Mouse (Mus musculus) right cerebral cortex, adult 18-20 months (tissue): ENCODE data around the gene Neb.

Experiments used
- DNase-seq: peaks from one replicate; pipeline ENCODE4 v3.0.0; 2022; ENCODE audit warnings: mixed read lengths

The Neb gene

DNA sequence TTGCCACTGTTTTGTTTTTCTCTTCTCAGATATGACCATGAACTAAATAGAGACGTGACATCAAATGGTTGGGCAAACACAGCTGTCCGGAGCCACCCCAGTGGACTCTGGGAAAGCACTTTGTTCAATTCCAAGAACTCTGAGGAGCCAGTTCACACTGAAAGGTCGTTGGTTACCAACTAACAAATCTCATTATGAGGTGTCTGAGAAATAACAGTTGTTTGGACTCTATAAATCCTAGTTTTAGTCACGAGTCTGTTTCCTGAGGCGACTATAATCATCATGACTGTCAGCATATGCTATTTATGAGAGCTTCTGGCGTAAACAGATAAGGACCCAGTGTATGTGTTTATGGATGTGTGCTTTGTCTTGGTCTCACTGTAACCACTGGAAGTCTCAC lies 5.8 kb downstream of the Neb start:
- DNase-seq = no peak

DNA sequence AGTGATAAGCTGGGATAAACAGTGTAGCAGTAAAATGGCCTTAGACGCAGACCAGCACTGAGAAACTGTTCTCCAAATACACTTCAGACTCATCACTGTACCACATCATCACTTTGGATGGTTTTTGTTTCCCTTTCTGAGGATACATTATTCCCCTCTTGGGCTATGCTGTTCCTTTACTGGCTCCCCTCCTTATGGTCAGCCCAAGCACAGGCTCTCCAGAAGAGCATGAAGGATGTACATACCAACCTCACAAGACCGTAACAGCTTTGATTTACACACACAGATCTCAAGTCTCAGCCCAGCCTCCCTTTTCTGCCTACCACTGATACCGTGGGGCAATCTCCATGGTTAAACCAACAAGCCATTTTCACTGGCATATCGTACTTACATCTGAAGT lies 6.2 kb downstream of the Neb start:
- DNase-seq = no peak

DNA sequence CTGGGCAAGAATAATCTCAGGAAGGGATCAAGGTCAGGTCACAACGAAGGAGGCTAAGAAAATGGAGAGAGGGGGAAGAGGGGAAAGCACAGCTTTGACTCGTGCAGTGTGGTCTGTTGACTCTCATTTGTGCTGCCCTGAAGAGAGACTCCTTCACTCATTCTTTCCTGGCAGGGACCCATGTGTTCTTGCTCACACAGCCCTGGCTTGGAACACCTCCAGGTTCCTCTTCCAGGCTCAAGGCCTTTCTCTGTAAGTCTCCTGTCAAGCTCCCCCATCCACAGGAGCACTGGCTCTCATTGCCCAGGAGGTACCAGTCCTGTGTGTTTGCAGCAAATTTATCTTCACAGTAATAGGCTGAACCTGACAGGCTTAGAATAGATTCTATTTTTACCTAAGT lies 7.2 kb downstream of the Neb start:
- no peak for DNase-seq

DNA sequence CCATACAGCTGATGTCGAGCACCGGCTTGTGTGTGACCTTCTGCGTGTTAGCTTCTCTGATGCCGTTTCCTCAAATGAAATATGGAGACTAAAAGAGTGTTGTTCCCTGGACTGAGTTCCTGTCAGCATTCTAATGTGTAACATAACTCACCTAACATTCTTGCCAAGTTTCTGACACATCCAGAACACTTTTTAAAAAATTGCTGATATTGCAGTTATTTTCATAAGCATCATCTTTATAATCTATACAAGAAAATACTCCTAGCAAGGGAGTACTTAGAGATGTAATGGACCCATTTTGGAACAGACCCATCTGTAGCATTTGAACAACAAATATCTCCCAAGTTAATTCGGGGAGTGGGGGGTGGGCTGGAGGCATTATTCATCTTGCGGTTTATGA lies 8.7 kb downstream of the Neb start:
- DNase-seq = no peak

DNA sequence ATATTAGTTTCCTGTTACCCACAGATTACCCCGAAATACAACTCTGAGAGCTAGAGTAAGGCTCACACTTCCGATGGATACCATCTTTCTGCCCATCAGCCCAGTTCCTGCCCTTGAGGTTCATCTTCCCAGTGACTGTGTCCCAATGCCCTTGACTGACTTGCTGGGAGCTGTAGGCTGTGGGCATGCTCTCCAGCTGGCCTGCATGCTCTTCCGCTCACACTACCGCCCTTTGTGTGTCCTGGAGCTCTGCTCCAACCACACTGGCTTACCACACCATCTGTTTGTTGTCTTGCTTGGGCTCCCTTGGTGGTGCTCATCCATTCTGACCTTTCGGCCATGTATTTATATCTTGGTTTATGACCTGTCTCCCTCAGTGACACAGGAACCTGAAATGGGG lies 10.6 kb downstream of the Neb start:
- no peak for DNase-seq

DNA sequence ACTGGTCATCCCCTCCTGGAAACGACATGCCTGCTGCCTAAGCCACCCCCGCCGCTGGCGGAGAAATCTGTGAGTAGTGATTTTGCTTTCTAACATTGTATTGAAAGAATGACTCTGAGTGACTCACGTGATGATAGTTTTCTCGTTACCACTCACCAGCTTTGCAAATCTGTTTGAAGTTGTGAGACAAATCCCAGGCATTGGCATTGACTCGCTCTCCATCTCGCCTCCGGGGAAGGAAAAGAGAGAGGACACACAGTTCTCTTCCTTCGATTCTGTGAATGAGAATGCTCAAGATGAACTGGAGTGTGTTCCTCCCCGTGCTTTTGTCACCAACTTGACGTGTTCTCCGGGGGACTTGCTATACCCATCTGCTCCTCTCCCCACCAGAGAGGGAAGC lies 11.0 kb downstream of the Neb start:
- DNase-seq = peak; percentile 6

DNA sequence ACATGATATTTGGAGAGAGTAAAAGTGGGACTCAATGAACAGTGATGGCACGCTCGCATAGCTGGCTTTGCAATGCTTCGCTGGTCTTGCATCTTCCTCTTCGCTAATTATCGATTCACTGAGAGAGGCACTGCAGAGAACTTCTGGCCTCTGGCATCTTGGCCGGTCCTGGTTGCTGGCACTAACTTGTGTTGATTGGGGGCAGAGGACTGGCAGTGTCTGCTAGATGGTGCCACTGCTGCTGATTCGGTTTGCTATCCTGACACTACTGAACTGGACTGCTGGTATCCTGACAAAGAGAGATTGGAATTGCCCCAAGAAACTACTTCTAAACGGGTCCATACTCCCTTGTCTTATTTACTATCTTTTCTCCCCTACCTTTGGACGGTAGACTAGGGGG lies 17.2 kb downstream of the Neb start:
- no peak for DNase-seq

DNA sequence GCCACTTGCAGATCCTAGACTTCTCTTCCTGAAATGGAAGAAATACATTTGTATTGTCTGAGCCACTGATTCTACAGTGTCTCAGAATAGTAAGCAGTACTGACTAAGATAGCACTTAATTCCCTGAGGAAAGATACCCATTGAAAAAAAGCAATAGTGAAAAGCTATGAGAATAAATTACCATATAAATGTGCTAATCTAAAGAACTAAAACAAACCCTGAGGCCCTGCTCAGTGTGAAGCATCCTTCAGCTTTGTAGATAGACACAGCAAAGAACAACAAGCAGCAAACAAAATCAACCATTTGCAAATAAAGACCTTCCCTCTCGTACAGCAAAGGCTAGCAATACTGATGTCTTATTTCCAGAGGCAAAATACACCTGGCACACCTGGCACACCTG lies 18.6 kb downstream of the Neb start:
- DNase-seq = no peak

DNA sequence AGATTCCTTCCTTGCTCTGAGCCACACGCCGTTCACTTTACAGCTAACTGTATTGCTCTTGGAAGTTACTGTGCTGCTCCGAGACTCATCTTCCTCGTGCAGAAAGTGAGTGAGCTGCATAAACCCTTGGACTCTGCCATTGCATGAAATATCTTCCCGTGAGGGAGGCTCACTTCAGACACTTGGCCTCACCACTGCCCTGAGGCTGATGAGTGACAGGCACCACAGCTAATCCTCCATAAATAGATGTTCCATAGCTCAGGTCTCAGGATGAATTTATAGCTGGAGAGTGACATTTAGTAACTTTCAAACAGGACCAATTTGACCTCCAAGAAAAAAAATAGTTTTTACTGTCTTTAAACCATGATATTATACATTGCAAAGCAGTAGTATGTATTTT lies 20.1 kb downstream of the Neb start:
- DNase-seq = no peak

DNA sequence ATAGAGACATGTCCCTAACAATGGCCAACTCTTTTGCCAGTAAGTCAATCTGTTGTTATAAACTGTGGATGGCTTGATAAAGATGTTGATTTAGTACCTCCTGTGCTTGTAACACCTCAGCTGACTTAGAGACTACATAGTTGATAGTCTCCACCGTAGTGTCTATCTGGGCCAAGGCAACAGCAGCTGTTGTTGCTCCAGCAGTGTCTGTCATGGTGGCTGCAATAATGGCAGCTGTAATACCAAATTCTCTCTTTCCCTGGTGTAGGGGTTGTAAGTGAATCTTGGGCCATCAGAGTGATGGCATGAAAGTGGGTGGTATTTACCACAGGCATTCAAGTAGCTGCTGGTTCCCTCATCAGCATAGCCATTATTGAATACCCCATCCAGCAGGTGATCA lies 27.2 kb downstream of the Neb start:
- no peak for DNase-seq

DNA sequence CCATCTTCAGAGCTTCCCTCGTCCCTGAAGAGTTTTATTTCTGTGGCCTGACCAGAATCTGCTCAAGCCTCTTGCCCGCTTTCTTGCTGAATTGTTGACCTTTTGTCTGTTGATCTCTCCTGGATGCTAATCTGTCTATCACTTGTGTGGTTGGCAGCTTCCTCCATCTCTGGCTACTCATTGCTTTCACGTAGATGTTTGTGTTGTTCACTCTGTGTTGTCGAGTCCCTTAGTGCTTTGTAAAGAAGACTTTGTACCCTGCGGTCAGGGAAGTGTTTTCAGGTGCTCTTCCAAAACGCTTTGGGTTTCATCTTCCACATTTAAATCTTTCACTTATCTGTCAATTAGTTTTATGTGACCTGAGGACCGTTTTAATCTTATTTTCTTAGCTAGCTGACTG lies 37.3 kb downstream of the Neb start:
- DNase-seq = no peak

DNA sequence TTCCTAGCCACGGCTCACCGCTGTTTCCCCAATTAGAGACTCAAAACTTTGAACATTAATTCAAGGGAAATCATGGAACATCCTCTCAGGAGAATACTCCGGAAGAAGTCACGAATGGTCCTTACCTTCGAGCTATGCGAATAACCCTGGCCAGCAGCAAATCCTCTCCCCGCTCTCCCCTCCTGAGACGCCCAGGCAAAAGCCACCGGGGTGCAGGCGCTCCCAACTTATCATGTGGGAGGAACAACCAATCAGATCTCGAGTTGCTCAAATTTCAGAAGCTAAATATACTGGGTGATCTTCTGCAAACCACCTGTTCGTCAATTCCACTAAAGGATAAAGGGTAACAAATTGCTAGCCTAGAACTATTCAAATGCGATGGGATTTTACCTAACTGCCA lies 42.7 kb downstream of the Neb start:
- DNase-seq = no peak

DNA sequence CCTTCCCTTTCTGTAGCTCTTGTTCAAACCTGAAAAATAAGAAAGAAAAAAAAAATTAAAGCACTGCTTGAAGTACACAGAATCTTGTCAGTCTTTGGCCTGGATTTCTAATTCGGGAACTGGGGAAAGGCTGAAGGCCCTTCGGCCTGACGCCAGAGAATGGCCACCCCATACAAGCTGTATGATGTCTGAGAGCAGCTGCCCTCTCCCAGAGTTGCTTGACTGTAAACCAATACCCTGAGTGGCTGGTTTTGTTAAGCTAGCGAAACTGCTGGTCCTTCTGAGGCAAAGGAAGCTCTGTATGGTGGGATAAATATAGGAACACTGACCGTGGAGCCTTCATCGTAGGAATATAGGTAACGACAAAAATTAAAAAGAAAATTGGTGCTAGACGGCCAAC lies 43.2 kb downstream of the Neb start:
- no peak for DNase-seq

DNA sequence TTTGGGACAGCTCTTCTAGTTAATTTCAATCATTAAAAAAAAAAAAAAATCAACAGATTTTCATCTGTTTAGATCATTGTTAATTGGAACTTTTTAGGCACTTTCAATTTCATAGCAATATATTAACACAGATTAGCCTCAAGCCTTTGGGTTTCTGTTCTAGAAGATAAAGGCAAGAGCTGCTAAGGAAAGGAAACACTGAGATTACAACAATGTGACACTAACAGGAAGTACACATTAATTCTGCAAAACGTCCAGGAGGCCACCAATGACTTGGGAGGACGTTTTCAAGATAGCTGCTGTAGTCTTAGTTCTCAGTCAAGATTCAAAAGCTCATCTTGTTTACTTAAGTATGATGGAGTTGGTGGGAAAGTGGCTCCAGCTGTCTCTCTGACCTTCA lies 44.7 kb downstream of the Neb start:
- DNase-seq = no peak

DNA sequence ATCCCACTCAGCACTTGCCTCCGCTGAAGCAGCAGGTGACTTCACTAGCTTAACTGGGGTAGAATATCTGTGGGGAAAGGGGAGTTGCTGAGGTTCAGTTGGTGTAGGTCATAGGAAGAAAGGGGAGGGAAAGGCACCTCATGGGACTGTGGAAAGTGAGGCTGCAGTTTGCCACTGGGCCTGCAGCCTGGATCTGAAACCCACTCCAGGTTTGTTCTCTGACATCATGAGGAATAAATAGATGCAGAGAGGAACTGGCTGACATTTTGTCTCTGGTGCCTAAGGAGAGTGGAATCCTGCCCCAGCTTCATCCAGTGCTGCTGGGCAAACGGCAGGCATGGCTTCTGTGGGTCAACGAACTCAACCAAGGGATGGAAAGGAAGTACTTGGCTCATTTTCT lies 46.5 kb downstream of the Neb start:
- no peak for DNase-seq

DNA sequence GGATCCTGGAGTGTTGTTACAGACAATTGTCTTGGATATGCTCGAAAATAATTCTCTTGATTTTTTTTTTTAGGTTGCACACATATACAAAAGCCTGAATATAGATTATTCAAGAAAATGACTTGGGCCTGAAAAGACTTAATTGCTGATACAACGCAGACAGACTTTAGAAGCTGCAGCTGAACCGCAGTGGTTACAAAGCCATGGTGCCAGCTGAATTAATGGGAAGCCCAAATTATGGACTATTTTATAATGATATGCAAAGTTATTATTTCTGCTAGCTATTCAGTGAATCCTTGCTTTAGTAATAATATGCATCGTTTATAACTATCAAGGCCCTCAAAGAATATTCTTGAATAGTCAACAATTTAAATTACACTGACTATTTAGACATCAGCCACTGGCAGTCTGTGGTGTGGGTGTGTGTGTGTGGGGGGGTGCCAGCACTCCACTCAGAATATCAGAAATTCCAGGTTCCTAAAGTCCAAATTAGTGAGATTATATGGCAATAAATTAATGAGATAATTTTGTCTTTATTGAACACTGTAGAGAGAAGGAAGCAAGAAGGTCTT lies 50.9 kb downstream of the Neb start:
- no peak for DNase-seq

DNA sequence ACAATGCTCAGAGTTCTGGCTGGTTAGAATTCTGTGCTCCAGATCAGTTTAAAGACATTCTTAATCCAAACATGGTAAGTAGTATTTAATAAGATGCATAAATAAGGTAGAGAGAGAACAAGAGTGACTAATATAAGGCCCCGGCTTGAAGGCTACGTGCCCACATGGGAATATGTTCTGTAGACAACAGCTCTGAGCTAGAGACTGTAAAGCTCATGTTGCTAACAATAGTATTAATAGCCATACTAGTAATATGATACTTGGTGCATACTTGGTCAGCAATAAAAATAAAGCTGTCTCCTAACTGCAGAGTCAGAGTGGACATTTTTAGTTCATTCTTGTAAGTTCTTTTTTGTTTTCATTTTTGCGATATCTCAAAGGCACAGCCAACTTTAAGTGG lies 56.4 kb downstream of the Neb start:
- no peak for DNase-seq

DNA sequence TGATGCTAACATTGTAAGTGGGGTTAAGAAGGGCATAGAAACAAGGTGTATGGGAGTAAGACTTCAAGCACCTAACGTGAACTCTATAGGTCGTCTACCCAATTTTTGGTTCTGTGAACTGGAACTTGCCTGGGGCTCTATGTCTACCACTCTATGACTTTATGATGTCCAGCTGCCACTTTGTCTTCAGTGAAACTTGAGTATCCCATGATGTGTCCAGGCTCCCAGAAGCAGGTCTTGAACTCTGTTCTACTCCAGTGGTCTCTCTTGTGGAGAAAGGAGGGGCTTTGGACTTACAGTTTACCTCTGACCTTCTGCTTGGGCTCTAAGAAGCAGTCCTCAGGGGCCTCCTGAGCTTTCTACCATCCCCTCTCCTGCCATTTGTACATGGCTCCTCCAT lies 58.1 kb downstream of the Neb start:
- no peak for DNase-seq

DNA sequence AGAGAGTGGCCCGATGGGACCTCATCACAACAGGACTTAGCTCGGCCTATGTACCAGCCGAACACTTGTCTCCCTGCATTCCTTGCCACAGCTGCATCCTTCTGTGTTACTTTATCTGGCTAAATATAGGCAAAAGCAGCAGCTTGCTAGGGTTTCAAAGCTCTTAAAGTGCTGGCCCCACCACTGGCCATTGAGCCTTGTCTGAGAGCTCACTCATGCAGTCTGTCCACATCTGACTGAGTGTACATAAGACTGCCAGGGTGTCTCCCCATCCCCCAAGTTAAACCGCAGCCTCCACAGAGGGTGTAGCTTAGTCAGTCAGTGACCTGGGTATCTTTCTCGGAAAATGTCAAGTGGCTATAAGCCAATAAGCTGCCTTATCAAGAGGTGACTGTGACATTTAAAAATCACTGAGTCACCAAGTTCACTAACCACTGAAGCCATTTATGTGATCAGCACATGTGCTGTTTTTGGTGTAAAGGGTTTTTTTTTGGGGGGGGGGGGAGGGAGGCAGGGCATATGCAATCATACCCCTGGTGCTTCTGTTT lies 59.2 kb downstream of the Neb start:
- DNase-seq = no peak

DNA sequence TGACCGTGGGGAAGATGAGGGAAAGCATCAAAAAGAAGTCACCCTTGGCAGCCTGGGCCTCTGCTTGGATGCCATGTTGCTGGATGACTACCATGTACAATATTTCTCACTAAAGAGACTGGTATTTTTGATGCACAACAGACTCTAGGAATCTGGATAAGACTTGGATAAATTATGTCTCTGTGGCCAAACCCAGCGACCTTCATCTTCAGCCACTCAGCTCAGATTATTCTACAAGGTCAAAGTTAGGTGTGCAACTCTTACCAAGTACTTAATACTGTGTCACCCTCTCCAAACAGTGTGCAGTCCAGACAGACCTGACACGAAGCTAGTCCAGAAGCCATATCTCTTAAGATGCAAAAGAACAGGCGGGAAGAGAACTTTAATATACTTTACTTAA lies 60.8 kb downstream of the Neb start:
- DNase-seq = no peak

DNA sequence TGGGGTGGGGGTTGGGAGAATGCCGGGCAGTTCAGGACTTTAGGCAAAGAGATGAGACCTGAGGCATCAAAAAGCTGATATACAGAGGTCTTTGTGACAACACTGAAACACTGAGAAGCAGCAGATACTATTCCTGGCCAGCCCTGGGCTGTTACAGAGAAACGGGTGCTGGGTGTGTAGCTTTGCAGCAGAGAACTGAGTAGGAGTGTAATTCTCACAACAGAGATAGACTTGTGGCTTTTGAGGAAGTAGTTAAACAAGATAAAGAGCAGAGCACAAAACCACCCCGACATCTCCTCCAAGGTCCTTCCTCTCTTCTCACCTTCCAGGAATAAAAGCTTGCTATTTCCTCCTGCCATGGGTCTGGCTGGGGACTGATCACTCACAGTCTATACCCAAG lies 62.5 kb downstream of the Neb start:
- DNase-seq = no peak

DNA sequence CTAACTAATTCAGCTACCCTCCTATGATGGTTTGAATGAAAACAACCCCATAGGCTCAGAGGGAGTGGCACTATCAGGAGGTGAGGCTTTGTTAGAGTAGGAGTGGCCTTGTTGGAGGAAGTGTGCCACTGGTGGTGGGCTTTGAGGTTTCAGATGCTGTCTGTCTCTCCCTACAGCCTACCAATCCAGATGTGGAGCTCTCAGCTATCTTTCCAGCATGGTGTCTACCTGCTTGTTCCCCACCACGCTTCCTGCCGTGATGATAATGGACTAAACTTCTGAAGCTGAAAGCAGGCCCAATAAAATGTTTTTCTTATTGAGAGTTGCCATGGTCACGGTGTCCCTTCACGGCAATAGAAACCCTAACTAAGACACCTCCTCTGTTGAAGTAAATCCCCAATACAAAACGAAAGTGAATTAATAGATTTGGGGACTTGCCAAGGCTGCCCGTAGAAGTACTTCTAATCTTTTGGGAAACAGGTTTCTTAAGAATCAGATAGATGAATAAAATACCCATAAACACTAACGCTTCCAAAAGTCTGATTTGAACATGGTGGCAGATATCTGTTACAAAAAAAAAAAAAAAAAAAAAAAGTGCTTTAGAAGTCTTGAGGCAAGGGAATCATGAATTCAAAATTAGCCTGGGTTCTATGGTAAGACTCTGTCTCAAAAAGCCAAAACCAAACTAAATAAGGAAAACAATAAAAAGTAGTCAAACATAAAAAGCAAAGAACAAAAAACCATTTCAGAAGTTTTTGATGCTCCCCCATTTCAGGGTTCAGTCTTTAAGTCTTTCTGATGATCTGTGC lies 63.1 kb downstream of the Neb start:
- DNase-seq = no peak

DNA sequence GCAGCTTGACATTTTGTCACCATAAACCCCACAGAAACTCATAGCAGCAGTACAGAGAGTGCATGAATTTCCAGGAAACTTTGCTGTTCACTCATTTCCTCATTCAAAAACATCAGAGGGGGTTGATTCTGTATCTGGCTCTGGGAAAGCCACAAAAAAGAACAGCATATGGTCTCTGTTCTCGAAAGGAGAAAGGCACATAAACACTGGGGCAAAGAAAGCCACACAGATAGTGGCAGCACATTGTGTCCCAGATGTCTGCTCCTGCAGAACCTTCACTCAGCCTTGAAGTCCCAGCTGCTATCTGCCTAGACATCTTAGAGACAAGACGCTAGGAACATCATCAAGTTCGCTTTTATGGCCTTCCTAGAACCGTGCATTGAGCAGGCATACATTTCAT lies 67.5 kb downstream of the Neb start:
- peak; percentile 33 for DNase-seq

DNA sequence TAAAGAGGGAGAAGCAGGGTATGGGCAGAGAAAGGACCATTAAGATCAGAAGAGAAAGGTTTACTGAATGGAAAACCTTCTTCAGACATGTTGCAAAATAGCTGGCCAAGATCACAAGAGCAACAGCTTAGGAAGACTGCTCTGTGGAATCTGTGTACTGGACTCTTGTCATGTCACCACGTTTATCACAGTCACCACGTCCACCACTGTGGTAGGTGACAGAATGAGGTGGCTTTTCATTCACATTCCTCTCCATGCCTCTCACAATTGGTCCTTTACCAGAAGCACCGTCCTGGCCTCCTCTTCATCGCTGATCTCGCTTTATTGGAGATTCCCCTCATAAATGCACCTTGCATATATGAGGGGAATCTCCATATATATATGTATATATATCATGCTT lies 71.6 kb downstream of the Neb start:
- no peak for DNase-seq

DNA sequence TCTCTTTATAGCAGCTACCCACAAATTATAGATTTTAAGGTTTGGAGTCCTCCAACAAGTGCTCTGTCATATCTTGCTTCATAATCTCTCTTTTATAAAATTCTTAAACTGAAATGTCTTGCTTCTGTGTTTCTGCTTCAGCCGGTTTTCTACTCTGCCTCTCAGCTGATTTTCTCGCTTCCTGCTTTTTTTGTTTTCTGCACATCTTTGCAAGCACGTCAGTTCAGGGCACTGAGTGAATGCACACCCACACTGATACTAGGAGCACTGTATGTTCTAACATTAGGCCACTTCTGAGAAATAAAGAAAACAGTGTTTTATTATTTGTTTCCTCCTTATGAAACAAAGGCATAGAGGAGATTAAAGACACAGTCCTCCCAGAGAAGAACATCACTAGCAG lies 73.7 kb downstream of the Neb start:
- DNase-seq = no peak
